Mouse (Mus musculus): ENCODE data around the gene Krtcap3.

DNA sequence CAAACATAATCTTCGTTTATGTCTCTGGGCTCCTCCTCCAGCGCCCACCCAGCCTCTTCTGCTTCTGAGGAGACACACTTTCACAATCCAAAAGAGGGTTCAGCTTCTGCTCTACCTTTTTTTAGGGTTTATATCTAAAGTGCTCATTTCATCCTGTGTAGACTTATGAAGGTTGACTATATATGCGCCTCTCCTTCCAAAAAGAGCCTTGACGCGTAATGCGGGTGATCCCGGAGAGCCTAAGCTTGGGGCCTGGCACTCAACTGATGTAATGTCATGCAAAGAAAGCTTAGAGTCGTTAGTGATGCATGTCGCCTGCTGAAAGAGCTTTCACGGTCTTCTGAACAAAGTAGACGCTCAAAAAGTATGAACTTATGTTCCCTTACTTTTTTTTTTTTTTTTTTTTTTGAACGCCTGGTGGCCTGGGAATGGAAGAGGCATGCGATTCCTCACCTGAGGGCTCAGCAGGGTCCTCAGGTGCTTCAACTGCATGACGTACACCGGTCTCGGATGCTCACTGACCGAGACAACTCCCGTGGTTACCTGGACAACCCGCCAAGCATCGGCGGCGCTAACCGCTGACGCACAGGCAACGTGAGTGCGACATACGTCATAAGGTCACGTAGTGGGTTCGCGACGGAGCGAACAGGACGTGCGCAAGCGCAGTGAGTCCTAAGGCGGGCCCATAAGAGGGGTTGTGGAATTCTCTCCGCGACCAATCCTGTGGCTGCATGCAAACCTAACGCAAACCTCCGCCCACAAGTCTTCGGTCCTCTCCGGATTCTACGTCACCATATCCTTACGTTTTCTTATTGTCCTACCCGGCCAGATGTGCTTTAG, 39.2 kb downstream of the Krtcap3 start, which contains the start of gene Ift172:
- no peak for TF ChIP-seq POLR2A (IDR thresholded peaks at IDR 0.05; ENCODE audit: borderline replicate concordance, low read depth, low read length)
- TF ChIP-seq CTCF (IDR thresholded peaks at IDR 0.05; ENCODE audit: low read depth, low read length) = no peak
